Mouse (Mus musculus): Measurements from ENCODE around the gene Cd6. TPM values are rescaled to one million over a fixed set of nuclear protein-coding genes. Genes with fewer than 3 reads are reported as not detected.

The Cd6 gene
- polyA plus RNA-seq, 1 experiment, result 3.1 TPM

DNA sequence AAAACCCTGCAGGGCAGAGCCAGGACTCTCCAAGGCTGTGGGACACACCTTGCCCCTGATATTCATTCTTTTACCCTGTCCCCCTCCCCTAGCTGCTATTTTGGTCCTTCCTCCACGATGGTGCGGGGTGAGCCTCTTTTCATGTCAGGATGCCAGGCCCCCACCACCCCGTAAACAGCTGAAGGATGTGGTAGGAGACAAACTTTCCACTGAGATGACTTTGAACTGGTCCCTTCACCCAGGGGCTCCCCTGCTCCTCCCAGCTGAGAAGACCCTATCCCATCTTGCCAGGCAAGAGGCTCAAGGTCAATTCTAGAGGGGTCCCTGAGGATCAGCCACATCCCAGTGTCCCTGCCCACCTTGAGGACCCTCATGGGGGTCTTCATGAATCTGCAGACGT, 42.5 kb downstream of the Cd6 start:
- TF ChIP-seq CTCF (conservative IDR thresholded peaks at IDR 0.05; ENCODE audit: insufficient read depth, insufficient read length, low read depth, low read length) (no peak), POLR2A (IDR thresholded peaks at IDR 0.05; ENCODE audit: low read depth, low read length) (no peak)
- Histone ChIP-seq H3K4me1 (ENCODE audit: control insufficient read depth, insufficient read depth, low read length) (no peaks in the 10 kb centered on the region), H3K27me3 (replicated peaks; ENCODE audit: control insufficient read depth, insufficient read depth, low read length) (no peaks in the 10 kb centered on the region), H3K36me3 (ENCODE audit: control insufficient read depth, insufficient read depth, low read length) (no peaks in the 10 kb centered on the region), H3K4me3 (ENCODE audit: insufficient read depth, low read depth, low read length) (no peak overlapping the region), H3K27ac (ENCODE audit: insufficient read depth, low read depth, low read length) (no peak overlapping the region)
- DNase-seq, result no peak
- WGBS, result 86% methylated on average over 4 of the region's 4 CpGs

DNA sequence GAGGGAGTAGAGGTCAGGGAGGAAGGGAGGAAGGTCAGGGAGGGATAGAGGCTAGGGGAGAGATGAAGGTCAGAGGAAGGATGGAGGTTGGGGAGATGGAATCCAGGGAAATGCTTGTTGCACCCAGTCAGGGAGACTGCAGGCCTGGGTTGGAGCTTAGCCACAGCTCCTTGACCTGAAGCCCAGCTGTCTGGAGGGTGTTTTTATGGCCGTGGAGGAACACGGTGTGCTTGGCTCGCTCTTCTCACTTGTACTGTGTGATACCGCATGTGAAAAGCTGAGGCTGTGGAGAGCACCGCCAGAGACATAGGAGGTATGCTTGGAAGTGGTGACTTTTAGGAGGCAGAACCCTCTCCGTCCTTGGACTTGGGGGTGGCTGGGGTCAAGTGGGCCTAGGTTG, 43.1 kb downstream of the Cd6 start:
- Histone ChIP-seq H3K4me1 (ENCODE audit: control insufficient read depth, insufficient read depth, low read length) (no peaks in the 10 kb centered on the region), H3K4me3 (ENCODE audit: insufficient read depth, low read depth, low read length) (no peak overlapping the region), H3K27ac (ENCODE audit: insufficient read depth, low read depth, low read length) (no peak overlapping the region), H3K36me3 (ENCODE audit: control insufficient read depth, insufficient read depth, low read length) (no peaks in the 10 kb centered on the region), H3K27me3 (replicated peaks; ENCODE audit: control insufficient read depth, insufficient read depth, low read length) (no peaks in the 10 kb centered on the region)
- peak; percentile 17 for DNase-seq
- TF ChIP-seq POLR2A (IDR thresholded peaks at IDR 0.05; ENCODE audit: low read depth, low read length) (no peak), CTCF (conservative IDR thresholded peaks at IDR 0.05; ENCODE audit: insufficient read depth, insufficient read length, low read depth, low read length) (no peak)
- WGBS, result 66% methylated on average over 6 of the region's 6 CpGs

- Histone ChIP-seq H3K4me3 (ENCODE audit: insufficient read depth, low read depth, low read length) (no peak overlapping the region), H3K4me1 (ENCODE audit: control insufficient read depth, insufficient read depth, low read length) (no peaks in the 10 kb centered on the region), H3K27me3 (replicated peaks; ENCODE audit: control insufficient read depth, insufficient read depth, low read length) (no peaks in the 10 kb centered on the region), H3K27ac (ENCODE audit: insufficient read depth, low read depth, low read length) (no peak overlapping the region), H3K36me3 (ENCODE audit: control insufficient read depth, insufficient read depth, low read length) (no peaks in the 10 kb centered on the region)
- 84% methylated on average over 10 of the region's 10 CpGs for WGBS
- no peak for DNase-seq
- TF ChIP-seq POLR2A (IDR thresholded peaks at IDR 0.05; ENCODE audit: low read depth, low read length) (no peak), CTCF (conservative IDR thresholded peaks at IDR 0.05; ENCODE audit: insufficient read depth, insufficient read length, low read depth, low read length) (no peak)
Measured at GRCm38 (mm10) chr19:10784796-10785459, 44.9 kb downstream of the Cd6 start.

DNA sequence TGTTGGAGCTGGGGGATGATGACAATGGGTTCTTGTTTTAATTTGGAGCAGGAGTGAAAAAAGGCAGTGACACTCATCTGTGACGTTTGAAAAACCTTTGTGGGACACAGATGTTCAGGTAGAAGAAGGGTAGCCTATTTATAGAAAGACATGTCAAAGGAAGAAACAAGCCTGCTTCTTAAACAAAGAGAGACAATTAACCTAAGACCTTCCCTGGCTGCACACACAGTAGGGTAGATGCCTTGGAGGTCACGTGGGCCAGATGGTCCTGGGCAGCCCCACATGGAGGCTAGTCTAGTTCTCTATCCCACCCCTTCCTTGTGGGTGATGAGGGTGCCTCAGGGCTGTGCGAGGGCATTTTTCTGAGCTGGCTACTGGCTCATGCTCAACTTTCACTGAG, 45.8 kb downstream of the Cd6 start:
- Histone ChIP-seq H3K27me3 (replicated peaks; ENCODE audit: control insufficient read depth, insufficient read depth, low read length) (no peaks in the 10 kb centered on the region), H3K27ac (ENCODE audit: insufficient read depth, low read depth, low read length) (no peak overlapping the region), H3K4me3 (ENCODE audit: insufficient read depth, low read depth, low read length) (no peak overlapping the region), H3K4me1 (ENCODE audit: control insufficient read depth, insufficient read depth, low read length) (no peaks in the 10 kb centered on the region), H3K36me3 (ENCODE audit: control insufficient read depth, insufficient read depth, low read length) (no peaks in the 10 kb centered on the region)
- 67% methylated on average over 3 of the region's 3 CpGs for WGBS
- no peak for DNase-seq
- TF ChIP-seq CTCF (conservative IDR thresholded peaks at IDR 0.05; ENCODE audit: insufficient read depth, insufficient read length, low read depth, low read length) (no peak), POLR2A (IDR thresholded peaks at IDR 0.05; ENCODE audit: low read depth, low read length) (no peak)

DNA sequence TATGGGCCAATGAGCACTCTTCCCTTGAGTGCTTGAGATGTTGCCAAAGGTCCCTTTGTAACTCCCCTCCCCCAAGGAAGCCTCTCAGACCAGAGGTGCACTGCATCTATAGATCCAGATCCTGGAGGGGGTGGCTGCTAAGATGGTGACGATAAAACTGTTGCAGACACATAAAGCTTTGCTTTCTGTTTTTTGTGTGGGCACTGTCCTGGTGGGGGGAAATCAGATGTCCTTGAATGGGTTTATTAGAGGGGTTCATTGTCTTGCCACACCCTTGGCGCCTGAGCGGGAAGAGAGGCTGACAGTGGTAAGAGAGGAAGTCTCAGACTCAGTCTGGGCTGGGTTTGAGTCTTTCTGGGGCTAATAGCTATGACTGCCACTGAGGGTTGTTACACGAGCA, 46.7 kb downstream of the Cd6 start:
- DNase-seq, result no peak
- WGBS, result 87% methylated on average over 4 of the region's 4 CpGs
- H3K27me3 ChIP-seq (replicated peaks; ENCODE audit: control insufficient read depth, insufficient read depth, low read length), result no peaks in the 10 kb centered on the region
- H3K4me1 ChIP-seq (ENCODE audit: control insufficient read depth, insufficient read depth, low read length), result no peaks in the 10 kb centered on the region
- no peak for TF ChIP-seq POLR2A (IDR thresholded peaks at IDR 0.05; ENCODE audit: low read depth, low read length)
- no peak for TF ChIP-seq CTCF (conservative IDR thresholded peaks at IDR 0.05; ENCODE audit: insufficient read depth, insufficient read length, low read depth, low read length)
- no peak overlapping the region for H3K27ac ChIP-seq (ENCODE audit: insufficient read depth, low read depth, low read length)
- no peaks in the 10 kb centered on the region for H3K36me3 ChIP-seq (ENCODE audit: control insufficient read depth, insufficient read depth, low read length)
- H3K4me3 ChIP-seq (ENCODE audit: insufficient read depth, low read depth, low read length), result no peak overlapping the region

DNA sequence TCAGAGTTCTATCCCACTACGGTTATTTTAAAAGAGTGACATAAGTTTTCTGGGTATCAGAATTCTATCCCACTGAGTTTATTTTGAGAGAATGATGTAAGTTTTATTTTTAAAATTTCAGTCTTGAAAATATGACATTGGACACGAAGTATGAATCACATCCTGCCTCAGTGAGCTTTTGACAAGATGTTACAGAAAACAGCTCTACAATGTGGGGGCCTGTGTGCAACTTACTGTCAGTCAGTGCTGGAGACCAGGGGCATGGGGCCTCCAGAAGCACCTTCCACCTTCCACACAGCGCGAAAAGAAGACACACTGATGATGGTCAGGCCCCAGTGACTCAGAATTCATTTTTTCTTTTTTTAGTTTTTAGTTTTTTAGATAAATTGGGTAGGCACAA, 48.2 kb downstream of the Cd6 start:
- WGBS, result 78% methylated on average over 4 of the region's 4 CpGs
- Histone ChIP-seq H3K4me3 (ENCODE audit: insufficient read depth, low read depth, low read length) (no peak overlapping the region), H3K36me3 (ENCODE audit: control insufficient read depth, insufficient read depth, low read length) (no peaks in the 10 kb centered on the region), H3K27me3 (replicated peaks; ENCODE audit: control insufficient read depth, insufficient read depth, low read length) (no peaks in the 10 kb centered on the region), H3K4me1 (ENCODE audit: control insufficient read depth, insufficient read depth, low read length) (no peaks in the 10 kb centered on the region), H3K27ac (ENCODE audit: insufficient read depth, low read depth, low read length) (no peak overlapping the region)
- no peak for TF ChIP-seq POLR2A (IDR thresholded peaks at IDR 0.05; ENCODE audit: low read depth, low read length)
- TF ChIP-seq CTCF (conservative IDR thresholded peaks at IDR 0.05; ENCODE audit: insufficient read depth, insufficient read length, low read depth, low read length), result no peak
- no peak for DNase-seq

GRCm38 (mm10) chr19:10776906-10777305, 53.0 kb downstream of the Cd6 start:
- no peaks in the 10 kb centered on the region for H3K36me3 ChIP-seq (ENCODE audit: control insufficient read depth, insufficient read depth, low read length)
- H3K4me3 ChIP-seq (ENCODE audit: insufficient read depth, low read depth, low read length), result no peak overlapping the region
- 79% methylated on average over 4 of the region's 4 CpGs for WGBS
- H3K4me1 ChIP-seq (ENCODE audit: control insufficient read depth, insufficient read depth, low read length), result no peaks in the 10 kb centered on the region
- TF ChIP-seq CTCF (conservative IDR thresholded peaks at IDR 0.05; ENCODE audit: insufficient read depth, insufficient read length, low read depth, low read length), result no peak
- no peak for TF ChIP-seq POLR2A (IDR thresholded peaks at IDR 0.05; ENCODE audit: low read depth, low read length)
- H3K27ac ChIP-seq (ENCODE audit: insufficient read depth, low read depth, low read length), result no peak overlapping the region
- no peak for DNase-seq
- H3K27me3 ChIP-seq (replicated peaks; ENCODE audit: control insufficient read depth, insufficient read depth, low read length), result no peaks in the 10 kb centered on the region
